Mouse (Mus musculus): ENCODE measurements around the gene Adgrg6. TPM values are rescaled to one million over a fixed set of nuclear protein-coding genes. Genes with fewer than 3 reads are reported as not detected.
A peak's percentile ranks its signal among the peaks of the same experiment; 100 is the strongest.

The Adgrg6 gene
- polyA plus RNA-seq, 1 experiment from 2014 or later, result 3.5 TPM

- Histone ChIP-seq H3K9me3 (replicated peaks; ENCODE audit: control insufficient read depth, low read length) (no peaks in the 10 kb centered on the region), H3K4me1 (ENCODE audit: control insufficient read depth, insufficient read depth, low read length) (no peaks in the 10 kb centered on the region), H3K27me3 (ENCODE audit: control insufficient read depth, insufficient read depth, low read length) (no peaks in the 10 kb centered on the region), H3K36me3 (replicated peaks; ENCODE audit: control insufficient read depth, insufficient read depth, low read depth, low read length) (no peaks in the 10 kb centered on the region), H3K27ac (replicated peaks; ENCODE audit: low read depth, low read length) (no peak overlapping the region), H3K9ac (replicated peaks; ENCODE audit: low read length) (no peak overlapping the region), H3K4me3 (ENCODE audit: low read depth, low read length) (no peak overlapping the region), H3K4me2 (ENCODE audit: low read depth, low read length) (no peak overlapping the region)
- DNase-seq (ENCODE audit: low spot score) (no peak), ATAC-seq (replicated peaks; ENCODE audit: insufficient number of reproducible peaks, low FRiP score, low TSS enrichment, low read depth) (no peak)
- WGBS, result 87% methylated on average over 9 of the region's 9 CpGs
Measured at GRCm38 (mm10) chr10:14440860-14441579, 104.4 kb downstream of the Adgrg6 start.

- H3K27ac ChIP-seq (replicated peaks; ENCODE audit: low read depth, low read length), result no peak overlapping the region
- H3K9me3 ChIP-seq (replicated peaks; ENCODE audit: control insufficient read depth, low read length), result no peaks in the 10 kb centered on the region
- H3K4me2 ChIP-seq (ENCODE audit: low read depth, low read length), result no peak overlapping the region
- no peak overlapping the region for H3K4me3 ChIP-seq (ENCODE audit: low read depth, low read length)
- DNase-seq (ENCODE audit: low spot score), result peak; percentile 63
- no peak overlapping the region for H3K9ac ChIP-seq (replicated peaks; ENCODE audit: low read length)
- H3K36me3 ChIP-seq (replicated peaks; ENCODE audit: control insufficient read depth, insufficient read depth, low read depth, low read length), result no peaks in the 10 kb centered on the region
- ATAC-seq (replicated peaks; ENCODE audit: insufficient number of reproducible peaks, low FRiP score, low TSS enrichment, low read depth), result no peak; the same call in 1 of the 2 replicates
- WGBS, result 59% methylated on average over 1 of the region's 1 CpGs
- H3K4me1 ChIP-seq (ENCODE audit: control insufficient read depth, insufficient read depth, low read length), result no peaks in the 10 kb centered on the region
- no peaks in the 10 kb centered on the region for H3K27me3 ChIP-seq (ENCODE audit: control insufficient read depth, insufficient read depth, low read length)
Measured at GRCm38 (mm10) chr10:14404070-14404469, 141.4 kb downstream of the Adgrg6 start.

- Histone ChIP-seq H3K4me3 (ENCODE audit: low read depth, low read length) (no peak overlapping the region), H3K27me3 (ENCODE audit: control insufficient read depth, insufficient read depth, low read length) (no peaks in the 10 kb centered on the region), H3K9ac (replicated peaks; ENCODE audit: low read length) (no peak overlapping the region), H3K9me3 (replicated peaks; ENCODE audit: control insufficient read depth, low read length) (no peaks in the 10 kb centered on the region), H3K27ac (replicated peaks; ENCODE audit: low read depth, low read length) (no peak overlapping the region), H3K4me2 (ENCODE audit: low read depth, low read length) (no peak overlapping the region), H3K4me1 (ENCODE audit: control insufficient read depth, insufficient read depth, low read length) (no peaks in the 10 kb centered on the region), H3K36me3 (replicated peaks; ENCODE audit: control insufficient read depth, insufficient read depth, low read depth, low read length) (no peaks in the 10 kb centered on the region)
- ATAC-seq (replicated peaks; ENCODE audit: insufficient number of reproducible peaks, low FRiP score, low TSS enrichment, low read depth) (no peak), DNase-seq (ENCODE audit: low spot score) (no peak)
- 81% methylated on average over 8 of the region's 8 CpGs for WGBS
Measured at GRCm38 (mm10) chr10:14401744-14402143, 143.7 kb downstream of the Adgrg6 start.

- H3K27ac ChIP-seq (replicated peaks; ENCODE audit: low read depth, low read length), result no peak overlapping the region
- peak; percentile 65; the same call in 1 of the 2 replicates for ATAC-seq (replicated peaks; ENCODE audit: insufficient number of reproducible peaks, low FRiP score, low TSS enrichment, low read depth)
Measured at GRCm38 (mm10) chr10:14391025-14391639, 154.3 kb downstream of the Adgrg6 start.

DNA sequence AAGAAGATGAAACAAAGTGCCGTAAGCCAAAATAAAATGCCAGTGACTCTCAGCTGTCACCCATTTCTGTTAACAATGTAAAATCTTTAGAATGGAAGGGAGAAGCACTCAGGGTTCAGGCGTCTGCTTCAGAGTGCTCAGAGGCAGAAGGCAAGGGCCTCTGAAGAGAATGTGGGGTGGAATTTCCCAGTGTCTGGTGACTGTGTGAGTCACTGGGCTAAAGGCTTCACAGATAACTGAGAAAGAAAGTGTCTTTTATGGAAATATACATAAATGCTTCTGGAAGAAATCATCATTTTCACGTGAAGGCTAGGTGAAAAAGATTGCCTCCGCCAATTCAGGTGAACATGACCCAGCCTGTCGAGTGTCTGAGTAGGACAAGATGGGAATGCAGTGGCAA is 159.9 kb downstream of the Adgrg6 start:
- no peak overlapping the region for H3K27ac ChIP-seq (replicated peaks; ENCODE audit: low read depth, low read length)
- H3K9me3 ChIP-seq (replicated peaks; ENCODE audit: control insufficient read depth, low read length), result no peaks in the 10 kb centered on the region
- 81% methylated on average over 5 of the region's 5 CpGs for WGBS
- H3K4me2 ChIP-seq (ENCODE audit: low read depth, low read length), result no peak overlapping the region
- no peak overlapping the region for H3K4me3 ChIP-seq (ENCODE audit: low read depth, low read length)
- DNase-seq (ENCODE audit: low spot score) (no peak), ATAC-seq (replicated peaks; ENCODE audit: insufficient number of reproducible peaks, low FRiP score, low TSS enrichment, low read depth) (no peak)
- no peaks in the 10 kb centered on the region for H3K36me3 ChIP-seq (replicated peaks; ENCODE audit: control insufficient read depth, insufficient read depth, low read depth, low read length)
- H3K9ac ChIP-seq (replicated peaks; ENCODE audit: low read length), result no peak overlapping the region
- H3K4me1 ChIP-seq (ENCODE audit: control insufficient read depth, insufficient read depth, low read length), result no peaks in the 10 kb centered on the region
- H3K27me3 ChIP-seq (ENCODE audit: control insufficient read depth, insufficient read depth, low read length), result no peaks in the 10 kb centered on the region

More at GRCm38 (mm10) chr10:14391025-14391639, 154.3 kb downstream of the Adgrg6 start:
- DNase-seq (ENCODE audit: low spot score), result peak; percentile 86
- Histone ChIP-seq H3K4me3 (ENCODE audit: low read depth, low read length) (no peak overlapping the region), H3K9ac (replicated peaks; ENCODE audit: low read length) (no peak overlapping the region), H3K27me3 (ENCODE audit: control insufficient read depth, insufficient read depth, low read length) (no peaks in the 10 kb centered on the region), H3K4me2 (ENCODE audit: low read depth, low read length) (no peak overlapping the region), H3K36me3 (replicated peaks; ENCODE audit: control insufficient read depth, insufficient read depth, low read depth, low read length) (no peaks in the 10 kb centered on the region), H3K4me1 (ENCODE audit: control insufficient read depth, insufficient read depth, low read length) (no peaks in the 10 kb centered on the region), H3K9me3 (replicated peaks; ENCODE audit: control insufficient read depth, low read length) (no peaks in the 10 kb centered on the region)
- WGBS, result 15% methylated on average over 11 of the region's 11 CpGs

GRCm38 (mm10) chr10:14365065-14365589 is 180.3 kb downstream of the Adgrg6 start:
- Histone ChIP-seq H3K4me1 (ENCODE audit: control insufficient read depth, insufficient read depth, low read length) (no peaks in the 10 kb centered on the region), H3K9ac (replicated peaks; ENCODE audit: low read length) (no peak overlapping the region), H3K9me3 (replicated peaks; ENCODE audit: control insufficient read depth, low read length) (no peaks in the 10 kb centered on the region), H3K36me3 (replicated peaks; ENCODE audit: control insufficient read depth, insufficient read depth, low read depth, low read length) (no peaks in the 10 kb centered on the region), H3K4me2 (ENCODE audit: low read depth, low read length) (no peak overlapping the region), H3K27ac (replicated peaks; ENCODE audit: low read depth, low read length) (no peak overlapping the region), H3K27me3 (ENCODE audit: control insufficient read depth, insufficient read depth, low read length) (no peaks in the 10 kb centered on the region), H3K4me3 (ENCODE audit: low read depth, low read length) (no peak overlapping the region)
- WGBS, result 91% methylated on average over 1 of the region's 1 CpGs
- DNase-seq (ENCODE audit: low spot score) (no peak), ATAC-seq (replicated peaks; ENCODE audit: insufficient number of reproducible peaks, low FRiP score, low TSS enrichment, low read depth) (no peak)

DNA sequence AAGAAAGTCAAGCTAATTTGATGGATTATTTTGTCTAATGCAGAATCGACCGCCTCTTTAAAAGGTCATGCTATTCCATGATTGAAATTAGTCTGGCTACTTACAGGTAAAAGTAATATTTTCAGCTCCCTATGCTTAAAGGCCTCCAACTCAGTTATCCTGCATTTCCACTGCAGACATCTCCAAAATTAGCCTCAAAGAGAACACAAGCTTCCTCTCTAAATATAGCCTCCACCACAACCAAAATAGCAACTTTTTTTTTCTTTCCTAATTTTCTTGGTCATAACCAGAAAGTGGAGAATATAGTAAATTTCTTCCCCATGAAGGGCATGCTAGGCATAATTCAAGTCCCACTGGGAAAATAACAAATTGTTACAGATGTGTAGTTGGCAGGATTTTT is 182.2 kb downstream of the Adgrg6 start:
- H3K36me3 ChIP-seq (replicated peaks; ENCODE audit: control insufficient read depth, insufficient read depth, low read depth, low read length), result no peaks in the 10 kb centered on the region
- H3K27ac ChIP-seq (replicated peaks; ENCODE audit: low read depth, low read length), result no peak overlapping the region
- DNase-seq (ENCODE audit: low spot score), result no peak
- H3K4me2 ChIP-seq (ENCODE audit: low read depth, low read length), result no peak overlapping the region
- no peaks in the 10 kb centered on the region for H3K27me3 ChIP-seq (ENCODE audit: control insufficient read depth, insufficient read depth, low read length)
- H3K4me1 ChIP-seq (ENCODE audit: control insufficient read depth, insufficient read depth, low read length), result no peaks in the 10 kb centered on the region
- ATAC-seq (replicated peaks; ENCODE audit: insufficient number of reproducible peaks, low FRiP score, low TSS enrichment, low read depth), result no peak
- WGBS, result 94% methylated on average over 2 of the region's 2 CpGs
- no peak overlapping the region for H3K4me3 ChIP-seq (ENCODE audit: low read depth, low read length)
- H3K9me3 ChIP-seq (replicated peaks; ENCODE audit: control insufficient read depth, low read length), result no peaks in the 10 kb centered on the region
- no peak overlapping the region for H3K9ac ChIP-seq (replicated peaks; ENCODE audit: low read length)

GRCm38 (mm10) chr10:14358271-14358670 is 187.2 kb downstream of the Adgrg6 start:
- H3K4me3 ChIP-seq (ENCODE audit: low read depth, low read length), result no peak overlapping the region
- no peak overlapping the region for H3K4me2 ChIP-seq (ENCODE audit: low read depth, low read length)
- no peak overlapping the region for H3K9ac ChIP-seq (replicated peaks; ENCODE audit: low read length)
- no peaks in the 10 kb centered on the region for H3K27me3 ChIP-seq (ENCODE audit: control insufficient read depth, insufficient read depth, low read length)
- no peak for DNase-seq (ENCODE audit: low spot score)
- H3K36me3 ChIP-seq (replicated peaks; ENCODE audit: control insufficient read depth, insufficient read depth, low read depth, low read length), result no peaks in the 10 kb centered on the region
- ATAC-seq (replicated peaks; ENCODE audit: insufficient number of reproducible peaks, low FRiP score, low TSS enrichment, low read depth), result no peak
- H3K27ac ChIP-seq (replicated peaks; ENCODE audit: low read depth, low read length), result no peak overlapping the region
- H3K9me3 ChIP-seq (replicated peaks; ENCODE audit: control insufficient read depth, low read length), result no peaks in the 10 kb centered on the region
- WGBS, result 89% methylated on average over 3 of the region's 3 CpGs
- H3K4me1 ChIP-seq (ENCODE audit: control insufficient read depth, insufficient read depth, low read length), result no peaks in the 10 kb centered on the region
